Mouse (Mus musculus): ENCODE data around the gene Ccl24. TPM values are rescaled to one million over a fixed set of nuclear protein-coding genes. Genes with fewer than 3 reads are reported as not detected.

Gene Ccl24
- polyA plus RNA-seq, 1 experiment from 2014 or later, result 7.9 TPM

GRCm38 (mm10) chr5:135587764-135588163 is 14.9 kb upstream of the Ccl24 start:
- Histone ChIP-seq H3K9me3 (ENCODE audit: control insufficient read depth, low read length) (no peaks in the 10 kb centered on the region), H3K4me1 (replicated peaks; ENCODE audit: control insufficient read depth, insufficient read depth, low read length) (no peaks in the 10 kb centered on the region), H3K36me3 (ENCODE audit: control insufficient read depth, insufficient read depth, low read length) (no peaks in the 10 kb centered on the region), H3K9ac (ENCODE audit: low read depth, low read length) (no peak overlapping the region), H3K4me2 (no peak overlapping the region), H3K4me3 (ENCODE audit: low read depth, low read length) (no peak overlapping the region), H3K27me3 (replicated peaks; ENCODE audit: control insufficient read depth, insufficient read depth, low read length) (no peaks in the 10 kb centered on the region), H3K27ac (ENCODE audit: low read depth, low read length) (no peak overlapping the region)
- DNase-seq (ENCODE audit: low spot score) (no peak), ATAC-seq (replicated peaks; ENCODE audit: low FRiP score) (no peak)
- 79% methylated on average over 4 of the region's 4 CpGs for WGBS

DNA sequence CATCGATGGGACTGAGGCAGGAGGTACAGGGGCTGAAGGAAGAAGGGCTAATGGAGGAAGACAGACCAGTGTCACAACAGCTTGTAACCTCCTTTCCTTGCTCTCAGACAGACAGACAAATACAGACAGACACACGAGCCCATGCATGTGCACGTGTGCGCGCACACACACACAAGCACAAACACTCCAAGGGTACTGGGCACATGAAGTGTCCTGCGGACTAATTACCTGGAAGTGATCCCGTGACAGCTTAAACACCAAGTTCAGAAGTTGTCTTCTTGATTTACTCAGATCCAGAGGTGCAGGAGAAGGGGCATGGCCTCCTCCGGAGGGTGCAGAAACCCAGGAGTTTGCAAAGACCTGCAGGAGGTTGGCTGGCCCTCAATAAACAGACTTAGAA is 12.8 kb upstream of the Ccl24 start:
- no peak overlapping the region for H3K4me3 ChIP-seq (ENCODE audit: low read depth, low read length)
- no peak overlapping the region for H3K9ac ChIP-seq (ENCODE audit: low read depth, low read length)
- DNase-seq (ENCODE audit: low spot score) (no peak), ATAC-seq (replicated peaks; ENCODE audit: low FRiP score) (no peak)
- H3K9me3 ChIP-seq (ENCODE audit: control insufficient read depth, low read length), result no peaks in the 10 kb centered on the region
- H3K27me3 ChIP-seq (replicated peaks; ENCODE audit: control insufficient read depth, insufficient read depth, low read length), result no peaks in the 10 kb centered on the region
- H3K27ac ChIP-seq (ENCODE audit: low read depth, low read length), result no peak overlapping the region
- H3K4me1 ChIP-seq (replicated peaks; ENCODE audit: control insufficient read depth, insufficient read depth, low read length), result no peaks in the 10 kb centered on the region
- H3K4me2 ChIP-seq, result no peak overlapping the region
- 84% methylated on average over 8 of the region's 8 CpGs for WGBS
- H3K36me3 ChIP-seq (ENCODE audit: control insufficient read depth, insufficient read depth, low read length), result no peaks in the 10 kb centered on the region

DNA sequence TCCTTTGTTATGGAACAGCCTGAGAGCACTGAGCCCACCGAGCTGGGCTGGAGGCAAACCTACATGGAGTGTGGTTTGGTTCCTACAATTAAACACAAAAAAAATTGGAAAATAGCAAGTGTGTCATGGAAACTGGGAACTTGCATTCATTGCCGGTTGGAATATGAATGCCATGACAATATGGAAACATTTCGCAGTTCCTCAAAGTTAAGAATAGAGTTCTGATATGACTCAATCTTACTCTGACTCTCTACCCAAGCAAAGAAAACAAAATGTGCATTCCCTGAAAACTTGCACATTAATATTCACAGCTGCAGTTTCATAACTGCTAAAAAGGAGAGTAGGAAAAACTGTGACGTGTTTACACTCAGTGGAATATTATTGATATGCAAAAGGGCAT is 9.5 kb upstream of the Ccl24 start:
- H3K36me3 ChIP-seq (ENCODE audit: control insufficient read depth, insufficient read depth, low read length), result no peaks in the 10 kb centered on the region
- no peak overlapping the region for H3K9ac ChIP-seq (ENCODE audit: low read depth, low read length)
- DNase-seq (ENCODE audit: low spot score) (no peak), ATAC-seq (replicated peaks; ENCODE audit: low FRiP score) (no peak)
- no peaks in the 10 kb centered on the region for H3K9me3 ChIP-seq (ENCODE audit: control insufficient read depth, low read length)
- no peaks in the 10 kb centered on the region for H3K27me3 ChIP-seq (replicated peaks; ENCODE audit: control insufficient read depth, insufficient read depth, low read length)
- no peaks in the 10 kb centered on the region for H3K4me1 ChIP-seq (replicated peaks; ENCODE audit: control insufficient read depth, insufficient read depth, low read length)
- H3K4me3 ChIP-seq (ENCODE audit: low read depth, low read length), result no peak overlapping the region
- H3K27ac ChIP-seq (ENCODE audit: low read depth, low read length), result no peak overlapping the region
- WGBS, result 81% methylated on average over 4 of the region's 4 CpGs
- no peak overlapping the region for H3K4me2 ChIP-seq

GRCm38 (mm10) chr5:135579331-135579751 is 6.5 kb upstream of the Ccl24 start:
- ATAC-seq (replicated peaks; ENCODE audit: low FRiP score), result no peak
- no peaks in the 10 kb centered on the region for H3K27me3 ChIP-seq (replicated peaks; ENCODE audit: control insufficient read depth, insufficient read depth, low read length)
- no peak overlapping the region for H3K4me2 ChIP-seq
- no peak for DNase-seq (ENCODE audit: low spot score)
- no peak overlapping the region for H3K4me3 ChIP-seq (ENCODE audit: low read depth, low read length)
- H3K4me1 ChIP-seq (replicated peaks; ENCODE audit: control insufficient read depth, insufficient read depth, low read length), result no peaks in the 10 kb centered on the region
- no peaks in the 10 kb centered on the region for H3K9me3 ChIP-seq (ENCODE audit: control insufficient read depth, low read length)
- H3K36me3 ChIP-seq (ENCODE audit: control insufficient read depth, insufficient read depth, low read length), result no peaks in the 10 kb centered on the region
- H3K27ac ChIP-seq (ENCODE audit: low read depth, low read length), result no peak overlapping the region
- H3K9ac ChIP-seq (ENCODE audit: low read depth, low read length), result no peak overlapping the region
- 84% methylated on average over 10 of the region's 10 CpGs for WGBS

GRCm38 (mm10) chr5:135576055-135576454 is 3.2 kb upstream of the Ccl24 start:
- WGBS, result 54% methylated on average over 4 of the region's 4 CpGs
- ATAC-seq (replicated peaks; ENCODE audit: low FRiP score) (no peak), DNase-seq (ENCODE audit: low spot score) (no peak)
- Histone ChIP-seq H3K4me1 (replicated peaks; ENCODE audit: control insufficient read depth, insufficient read depth, low read length) (no peaks in the 10 kb centered on the region), H3K27me3 (replicated peaks; ENCODE audit: control insufficient read depth, insufficient read depth, low read length) (0 out of 2 replicates have a peak, but pooled peaks cover 5% of the 10 kb centered on the region), H3K9me3 (ENCODE audit: control insufficient read depth, low read length) (no peaks in the 10 kb centered on the region), H3K27ac (ENCODE audit: low read depth, low read length) (no peak overlapping the region), H3K4me2 (no peak overlapping the region), H3K9ac (ENCODE audit: low read depth, low read length) (no peak overlapping the region), H3K4me3 (ENCODE audit: low read depth, low read length) (no peak overlapping the region), H3K36me3 (ENCODE audit: control insufficient read depth, insufficient read depth, low read length) (no peaks in the 10 kb centered on the region)

DNA sequence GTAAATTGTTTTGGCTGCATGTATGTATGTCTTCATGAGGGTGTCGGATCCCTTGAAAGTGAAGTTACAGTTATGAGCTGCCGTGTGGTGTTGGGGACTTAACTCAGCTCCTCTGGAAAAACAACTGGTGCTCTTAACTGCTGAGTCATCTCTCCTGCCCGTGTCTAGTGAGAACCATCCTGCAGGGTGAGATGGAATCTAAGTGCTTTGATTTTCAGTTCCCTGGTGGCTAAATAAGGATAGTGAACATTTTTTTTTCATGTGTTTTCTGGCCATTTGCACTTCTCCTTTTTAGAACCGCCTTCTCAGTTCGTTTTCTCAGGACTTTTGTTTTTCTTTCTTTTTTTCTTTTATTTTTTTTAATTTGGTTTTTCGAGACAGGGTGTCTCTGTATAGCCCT is 4.2 kb downstream of the Ccl24 start:
- ATAC-seq (replicated peaks; ENCODE audit: low FRiP score), result no peak
- Histone ChIP-seq H3K4me3 (ENCODE audit: low read depth, low read length) (no peak overlapping the region), H3K4me1 (replicated peaks; ENCODE audit: control insufficient read depth, insufficient read depth, low read length) (no peaks in the 10 kb centered on the region), H3K36me3 (ENCODE audit: control insufficient read depth, insufficient read depth, low read length) (no peaks in the 10 kb centered on the region), H3K4me2 (no peak overlapping the region), H3K9ac (ENCODE audit: low read depth, low read length) (no peak overlapping the region), H3K9me3 (ENCODE audit: control insufficient read depth, low read length) (no peaks in the 10 kb centered on the region), H3K27me3 (replicated peaks; ENCODE audit: control insufficient read depth, insufficient read depth, low read length) (0 out of 2 replicates have a peak, but pooled peaks cover 5% of the 10 kb centered on the region), H3K27ac (ENCODE audit: low read depth, low read length) (no peak overlapping the region)
- WGBS, result 51% methylated on average over 6 of the region's 6 CpGs
- no peak for DNase-seq (ENCODE audit: low spot score)

GRCm38 (mm10) chr5:135567556-135568265 is 5.1 kb downstream of the Ccl24 start:
- ATAC-seq (replicated peaks; ENCODE audit: low FRiP score) (no peak), DNase-seq (ENCODE audit: low spot score) (no peak)
- no peak overlapping the region for H3K4me3 ChIP-seq (ENCODE audit: low read depth, low read length)
- H3K27ac ChIP-seq (ENCODE audit: low read depth, low read length), result no peak overlapping the region
- H3K9ac ChIP-seq (ENCODE audit: low read depth, low read length), result no peak overlapping the region
- 71% methylated on average over 6 of the region's 6 CpGs for WGBS
- H3K36me3 ChIP-seq (ENCODE audit: control insufficient read depth, insufficient read depth, low read length), result no peaks in the 10 kb centered on the region
- no peak overlapping the region for H3K4me2 ChIP-seq
- no peaks in the 10 kb centered on the region for H3K4me1 ChIP-seq (replicated peaks; ENCODE audit: control insufficient read depth, insufficient read depth, low read length)
- 0 out of 2 replicates have a peak, but pooled peaks cover 5% of the 10 kb centered on the region for H3K27me3 ChIP-seq (replicated peaks; ENCODE audit: control insufficient read depth, insufficient read depth, low read length)
- H3K9me3 ChIP-seq (ENCODE audit: control insufficient read depth, low read length), result no peaks in the 10 kb centered on the region

DNA sequence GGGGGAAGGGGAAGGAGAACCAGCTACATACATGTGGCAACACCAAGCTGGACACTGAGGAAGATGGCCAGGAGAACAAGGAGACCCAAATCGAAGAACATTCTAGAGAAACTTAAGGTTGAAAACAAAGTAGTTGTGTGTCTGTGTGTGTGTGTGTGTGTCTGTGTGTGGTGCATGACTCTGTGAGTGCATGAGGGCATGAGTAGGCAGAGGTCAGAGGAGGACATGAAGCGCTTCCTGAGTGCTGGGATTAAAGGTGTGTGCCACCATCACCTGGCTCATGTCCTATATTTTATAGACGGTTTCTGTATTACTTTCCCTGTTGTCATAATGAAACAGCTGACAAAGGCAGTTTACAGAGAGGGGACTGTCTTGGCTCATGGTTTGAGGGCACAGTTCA is 9.4 kb downstream of the Ccl24 start, which contains the start of gene Ccl26:
Ccl26 (minus strand) TSS at position 101 of the 400 bp plus-strand sequence.
- ATAC-seq (replicated peaks; ENCODE audit: low FRiP score) (no peak), DNase-seq (ENCODE audit: low spot score) (no peak)
- Histone ChIP-seq H3K9me3 (ENCODE audit: control insufficient read depth, low read length) (no peaks in the 10 kb centered on the region), H3K27ac (ENCODE audit: low read depth, low read length) (no peak within 1 kb of the TSS), H3K9ac (ENCODE audit: low read depth, low read length) (no peak within 1 kb of the TSS), H3K4me3 (ENCODE audit: low read depth, low read length) (no peak within 1 kb of the TSS), H3K27me3 (replicated peaks; ENCODE audit: control insufficient read depth, insufficient read depth, low read length) (no peaks in the 10 kb centered on the region), H3K4me2 (no peak within 1 kb of the TSS), H3K36me3 (ENCODE audit: control insufficient read depth, insufficient read depth, low read length) (no peaks in the 10 kb centered on the region), H3K4me1 (replicated peaks; ENCODE audit: control insufficient read depth, insufficient read depth, low read length) (no peaks in the 10 kb centered on the region)
- WGBS, result 71% methylated on average over 3 of the region's 3 CpGs

- 62% methylated on average over 3 of the region's 3 CpGs for WGBS
- no peak overlapping the region for H3K27ac ChIP-seq (ENCODE audit: low read depth, low read length)
Measured at GRCm38 (mm10) chr5:135557671-135558070, 15.2 kb downstream of the Ccl24 start.

More at GRCm38 (mm10) chr5:135557671-135558070, 15.2 kb downstream of the Ccl24 start:
- Histone ChIP-seq H3K27me3 (replicated peaks; ENCODE audit: control insufficient read depth, insufficient read depth, low read length) (no peaks in the 10 kb centered on the region), H3K4me2 (no peak overlapping the region), H3K9me3 (ENCODE audit: control insufficient read depth, low read length) (no peaks in the 10 kb centered on the region), H3K9ac (ENCODE audit: low read depth, low read length) (no peak overlapping the region), H3K4me3 (ENCODE audit: low read depth, low read length) (no peak overlapping the region), H3K4me1 (replicated peaks; ENCODE audit: control insufficient read depth, insufficient read depth, low read length) (no peaks in the 10 kb centered on the region), H3K36me3 (ENCODE audit: control insufficient read depth, insufficient read depth, low read length) (no peaks in the 10 kb centered on the region)
- ATAC-seq (replicated peaks; ENCODE audit: low FRiP score) (no peak), DNase-seq (ENCODE audit: low spot score) (no peak)

Measured in liver, embryonic 11.5 days (tissue).